Mouse (Mus musculus) G1E (cell line): ENCODE data around the gene Abcf1.

Experiments
- CTCF ChIP-seq: IDR thresholded peaks from 2 replicates; pipeline ENCODE4 v1.5.1; 2012; ENCODE audit warnings: low read depth, low read length, inconsistent platforms, mixed read lengths
- GATA1 ChIP-seq: IDR thresholded peaks from 2 replicates; pipeline ENCODE4 v1.6.1; 2012; ENCODE audit warnings: borderline replicate concordance, low read length, inconsistent platforms, mixed read lengths
- GATA2 ChIP-seq: IDR thresholded peaks from 2 replicates; pipeline ENCODE4 v1.6.1; 2012; ENCODE audit warnings: low read depth, low read length, inconsistent platforms, borderline replicate concordance
- POLR2AphosphoS5 ChIP-seq: IDR thresholded peaks from 2 replicates; pipeline ENCODE4 v1.6.1; 2012; ENCODE audit warnings: low read depth, low read length, inconsistent platforms; ENCODE audit not compliant: insufficient replicate concordance
- TAL1 ChIP-seq: conservative IDR thresholded peaks from 2 replicates; pipeline ENCODE4 v1.6.1; 2012; ENCODE audit warnings: low read depth, low read length, inconsistent platforms, mixed read lengths

DNA sequence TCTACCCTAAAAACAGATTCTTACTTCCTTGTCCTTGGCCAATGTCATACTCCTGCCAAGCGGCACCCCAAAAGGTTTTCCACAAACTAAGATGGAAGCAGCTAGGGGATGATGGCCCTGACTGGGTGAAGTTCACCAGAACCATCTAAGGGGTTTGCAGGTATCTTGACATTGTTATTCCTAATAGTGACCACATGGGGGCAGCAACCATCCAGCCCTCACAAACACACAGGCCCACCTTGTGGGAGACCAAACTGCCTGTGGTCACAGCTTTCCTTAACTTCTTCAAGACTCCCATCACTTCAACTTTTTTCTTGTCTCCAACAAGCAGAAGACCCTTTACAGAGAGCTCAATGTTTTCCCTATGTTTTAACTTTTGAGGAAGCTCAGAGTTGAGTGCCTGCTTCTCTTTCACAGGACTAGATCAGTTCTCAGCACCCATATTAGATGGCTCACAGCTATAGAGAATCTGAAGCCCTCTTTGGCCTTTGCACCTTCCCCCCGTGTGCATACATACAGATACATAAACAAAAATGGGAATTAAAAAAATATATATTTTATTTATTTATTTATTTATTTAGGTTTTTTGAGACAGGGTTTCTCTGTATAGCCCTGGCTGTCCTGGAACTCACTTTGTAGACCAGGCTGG lies 31.7 kb downstream of the Abcf1 start:
- 0 out of 2 replicates have a peak, but pooled peaks have one; percentile 68 for TF ChIP-seq CTCF
- no peak for TF ChIP-seq GATA1
- TF ChIP-seq TAL1 = no peak
- TF ChIP-seq POLR2AphosphoS5 = no peak
- TF ChIP-seq GATA2 = no peak
